Mouse (Mus musculus): ENCODE data around the gene Crocc2.

The Crocc2 gene

GRCm38 (mm10) chr1:93168295-93168775, at the start of gene Crocc2:
Gene Crocc2, plus strand, starts transcription at chr1:93168725.
- no peak for DNase-seq (ENCODE audit: low spot score in 2 of 2)

GRCm38 (mm10) chr1:93118816-93119215, 49.7 kb upstream of the Crocc2 start:
- DNase-seq (ENCODE audit: low spot score in 2 of 2) = no peak

- no peak for DNase-seq (ENCODE audit: low spot score in 2 of 2)
These were observed 45.2 kb upstream of the Crocc2 start for GRCm38 (mm10) chr1:93123179-93123854.

DNA sequence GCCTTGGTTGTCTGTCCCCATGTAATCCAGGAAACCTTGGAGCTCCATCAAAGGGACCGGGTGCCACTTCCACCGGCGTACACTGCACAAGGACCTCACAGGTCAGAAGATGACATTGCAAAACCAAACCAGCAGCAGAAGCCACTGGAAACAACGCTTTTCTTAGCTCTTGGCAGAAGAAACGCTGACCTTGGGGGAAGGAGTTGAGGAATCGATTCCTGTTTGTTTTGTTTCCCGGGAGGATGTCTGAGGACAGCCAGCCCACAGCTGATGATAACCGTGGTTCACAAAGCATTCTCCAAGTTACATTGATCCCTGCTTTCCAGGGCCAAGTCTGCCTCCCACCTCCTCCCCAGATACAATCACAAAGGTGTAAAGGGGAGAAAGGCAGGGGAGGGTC, 44.5 kb upstream of the Crocc2 start:
- DNase-seq (ENCODE audit: low spot score in 2 of 2) = no peak

GRCm38 (mm10) chr1:93125256-93125655, 43.3 kb upstream of the Crocc2 start:
- peak in 1 of 2 experiments; percentile 56 for DNase-seq (ENCODE audit: low spot score in 2 of 2)

GRCm38 (mm10) chr1:93128209-93128608, 40.3 kb upstream of the Crocc2 start:
- DNase-seq (ENCODE audit: low spot score in 2 of 2) = peak in 1 of 2 experiments; percentile 51

DNA sequence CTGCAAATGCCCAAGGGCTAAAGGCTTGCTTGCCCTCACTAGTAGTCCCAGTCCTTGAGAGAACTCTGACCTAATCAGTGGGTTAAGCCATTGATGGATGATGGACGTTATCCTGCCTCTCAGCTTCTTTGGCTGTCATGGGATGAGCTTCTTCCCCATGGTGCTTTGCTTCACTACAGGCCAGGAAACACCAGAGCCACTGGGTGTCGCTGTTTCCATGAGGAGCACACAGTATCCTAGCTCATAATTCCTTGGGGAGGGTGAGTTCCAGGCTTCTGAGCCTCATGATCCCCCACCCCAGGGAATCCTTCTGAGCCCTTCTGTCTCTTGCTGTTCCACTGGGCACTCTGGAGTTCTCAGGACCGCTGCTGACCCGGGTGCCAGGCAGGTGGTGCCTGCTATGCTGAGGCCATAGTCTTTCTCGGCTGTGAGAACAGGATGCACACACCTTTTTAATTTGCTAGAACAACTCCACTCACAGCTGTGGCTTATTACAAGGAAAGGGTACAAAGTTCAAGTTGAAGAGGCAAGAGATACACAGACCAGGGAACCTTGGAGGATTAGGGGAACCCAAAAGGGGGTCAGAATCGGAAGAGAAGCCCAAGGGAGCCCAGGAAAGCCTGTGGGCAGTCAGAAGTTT, 39.7 kb upstream of the Crocc2 start:
- peak in 1 of 2 experiments; percentile 53 for DNase-seq (ENCODE audit: low spot score in 2 of 2)

DNA sequence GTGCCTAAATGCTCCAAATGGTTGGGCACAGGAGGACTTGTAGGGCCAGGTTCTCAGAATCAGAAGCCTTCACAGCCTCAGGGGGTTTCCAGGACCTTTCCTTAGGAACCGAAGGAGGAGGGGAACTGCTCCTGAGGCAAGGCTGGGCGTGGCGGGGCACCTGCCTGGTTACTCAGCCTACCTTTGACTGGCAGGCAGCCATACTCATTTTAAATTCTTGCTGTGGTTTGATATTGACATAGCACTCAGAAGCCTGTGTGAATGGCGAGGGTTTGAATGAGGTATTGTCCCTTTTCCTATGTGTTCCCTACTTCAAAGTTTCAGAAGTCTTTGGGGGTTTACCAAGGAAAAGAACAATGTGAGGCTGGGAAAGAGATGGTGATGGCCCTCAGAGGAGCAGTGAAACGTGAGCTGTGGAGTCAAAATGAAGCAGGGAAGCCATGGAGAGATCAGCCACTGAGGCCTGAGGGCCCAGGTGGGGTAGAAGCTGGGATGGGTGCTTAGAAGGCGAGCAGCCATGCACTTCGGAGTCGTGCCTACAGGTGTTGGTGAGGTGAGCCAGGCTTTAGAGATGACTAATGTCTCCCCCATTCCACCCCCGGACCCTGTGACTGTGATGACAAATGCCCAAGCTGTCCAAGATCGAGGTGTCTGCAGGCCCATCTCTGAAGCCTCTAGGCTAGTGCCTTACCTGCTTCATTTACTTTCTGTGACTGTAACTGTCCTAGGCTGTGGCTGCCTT, 38.1 kb upstream of the Crocc2 start:
- peak in 1 of 2 experiments; percentile 54 for DNase-seq (ENCODE audit: low spot score in 2 of 2)

DNA sequence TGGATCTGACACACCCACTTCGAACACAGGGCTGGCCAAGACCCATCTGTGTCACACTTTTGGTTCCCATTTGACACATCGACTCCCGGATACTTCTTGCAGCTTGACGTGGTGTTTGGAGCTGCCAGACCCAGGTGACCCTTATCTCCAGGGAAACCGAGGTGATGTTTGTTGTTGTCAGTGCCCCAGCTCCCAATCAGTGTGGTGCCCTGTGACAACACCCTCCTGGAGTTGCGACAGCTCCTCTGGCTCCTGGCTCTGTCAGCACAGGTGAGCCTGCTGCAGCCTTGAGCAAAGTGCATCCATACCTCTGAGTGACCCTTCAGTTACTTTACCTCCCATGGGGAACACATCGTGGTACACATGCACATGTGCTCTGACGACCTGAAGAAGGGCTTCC, 35.8 kb upstream of the Crocc2 start:
- DNase-seq (ENCODE audit: low spot score in 2 of 2) = no peak

DNA sequence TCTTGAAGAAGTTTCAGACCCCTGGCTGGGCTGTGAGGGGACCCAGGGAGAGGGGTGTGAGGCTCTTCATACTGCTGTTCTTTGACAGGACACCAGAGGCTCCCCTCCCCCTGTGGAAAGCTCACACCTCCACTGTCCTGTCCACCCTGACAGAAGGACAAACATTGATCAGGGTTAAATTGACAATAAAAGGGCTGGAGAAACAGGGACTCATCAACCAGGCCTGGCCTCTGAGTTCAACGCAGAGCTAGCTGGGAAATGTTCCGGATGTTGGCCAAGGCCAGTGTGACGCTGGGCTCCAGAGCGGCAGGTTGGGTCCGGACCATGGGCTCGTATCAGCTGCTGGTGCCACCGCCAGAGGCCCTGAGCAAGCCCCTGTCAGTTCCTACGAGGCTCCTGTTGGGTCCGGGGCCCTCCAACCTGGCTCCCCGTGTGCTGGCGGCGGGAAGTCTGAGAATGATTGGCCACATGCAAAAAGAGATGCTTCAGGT, 33.4 kb upstream of the Crocc2 start, which contains the start of gene Agxt:
TSS of gene Agxt (plus strand) at position 205 of the 491 bp plus-strand sequence.
- DNase-seq (ENCODE audit: low spot score in 2 of 2) = no peak

DNA sequence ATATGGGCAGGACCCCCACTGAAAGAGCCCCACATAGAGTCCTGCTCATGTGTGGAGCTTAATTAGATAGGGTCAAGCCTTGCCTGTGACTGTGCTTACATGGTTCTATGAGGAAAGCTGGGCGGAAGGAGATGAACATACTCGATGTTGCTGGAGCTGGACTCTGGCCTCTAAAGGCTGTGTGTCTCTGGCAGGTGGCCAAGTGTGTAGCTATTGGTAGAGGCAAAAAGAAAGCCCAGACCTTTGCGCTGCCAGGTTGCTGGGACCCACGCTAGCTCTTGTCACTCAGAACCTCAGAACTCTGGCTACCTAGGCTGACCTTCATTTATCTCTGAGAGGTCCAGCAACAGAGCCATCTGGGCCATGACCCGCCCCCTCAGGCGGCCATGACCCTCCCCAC, 30.0 kb upstream of the Crocc2 start:
- DNase-seq (ENCODE audit: low spot score in 2 of 2) = no peak

DNA sequence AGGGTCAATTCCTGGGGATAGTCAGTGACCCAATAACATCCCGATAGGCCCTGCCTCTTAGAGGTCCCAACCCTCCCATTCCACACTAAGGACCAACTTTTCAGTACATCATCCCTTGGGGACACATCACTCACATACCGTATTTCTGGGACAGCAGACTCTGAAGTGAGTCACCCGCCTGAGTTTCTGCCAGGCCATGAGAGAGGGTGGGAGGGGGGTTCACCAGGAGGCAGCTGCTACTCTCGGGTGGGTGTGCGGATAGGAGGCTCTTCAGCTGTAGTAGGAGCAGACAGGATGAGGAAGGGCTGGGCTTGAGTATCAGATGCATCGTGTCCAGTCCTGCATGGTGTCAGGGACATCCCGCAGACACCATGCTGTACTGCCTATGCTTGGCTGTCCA, 28.8 kb upstream of the Crocc2 start:
- no peak for DNase-seq (ENCODE audit: low spot score in 2 of 2)

DNA sequence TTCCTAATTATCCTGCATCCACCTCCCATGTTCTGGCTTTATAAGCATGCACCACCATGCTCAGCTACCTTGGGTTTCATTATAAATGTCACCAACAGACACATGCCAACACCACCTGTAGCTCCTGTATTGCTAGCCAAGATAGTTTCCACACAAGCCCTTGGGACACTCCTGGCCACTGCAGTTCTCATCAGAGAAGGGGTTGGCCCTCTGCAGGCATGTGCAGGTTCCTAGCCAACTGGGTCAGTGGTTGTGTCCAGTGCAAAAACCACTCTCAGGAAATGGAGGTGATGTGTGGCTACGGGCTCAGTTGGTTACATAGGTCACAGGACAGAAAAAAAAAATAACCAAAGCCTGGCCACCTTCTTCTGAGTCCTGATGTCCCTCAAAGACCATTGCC, 25.7 kb upstream of the Crocc2 start:
- DNase-seq (ENCODE audit: low spot score in 2 of 2) = no peak

- DNase-seq (ENCODE audit: low spot score in 2 of 2) = no peak
These were observed 24.3 kb upstream of the Crocc2 start for GRCm38 (mm10) chr1:93144176-93144575.

GRCm38 (mm10) chr1:93150907-93151661, 17.4 kb upstream of the Crocc2 start:
- DNase-seq (ENCODE audit: low spot score in 2 of 2) = no peak

GRCm38 (mm10) chr1:93157566-93157965, 11.0 kb upstream of the Crocc2 start:
- DNase-seq (ENCODE audit: low spot score in 2 of 2) = no peak

GRCm38 (mm10) chr1:93158916-93159315, 9.6 kb upstream of the Crocc2 start:
- DNase-seq (ENCODE audit: low spot score in 2 of 2) = no peak

DNA sequence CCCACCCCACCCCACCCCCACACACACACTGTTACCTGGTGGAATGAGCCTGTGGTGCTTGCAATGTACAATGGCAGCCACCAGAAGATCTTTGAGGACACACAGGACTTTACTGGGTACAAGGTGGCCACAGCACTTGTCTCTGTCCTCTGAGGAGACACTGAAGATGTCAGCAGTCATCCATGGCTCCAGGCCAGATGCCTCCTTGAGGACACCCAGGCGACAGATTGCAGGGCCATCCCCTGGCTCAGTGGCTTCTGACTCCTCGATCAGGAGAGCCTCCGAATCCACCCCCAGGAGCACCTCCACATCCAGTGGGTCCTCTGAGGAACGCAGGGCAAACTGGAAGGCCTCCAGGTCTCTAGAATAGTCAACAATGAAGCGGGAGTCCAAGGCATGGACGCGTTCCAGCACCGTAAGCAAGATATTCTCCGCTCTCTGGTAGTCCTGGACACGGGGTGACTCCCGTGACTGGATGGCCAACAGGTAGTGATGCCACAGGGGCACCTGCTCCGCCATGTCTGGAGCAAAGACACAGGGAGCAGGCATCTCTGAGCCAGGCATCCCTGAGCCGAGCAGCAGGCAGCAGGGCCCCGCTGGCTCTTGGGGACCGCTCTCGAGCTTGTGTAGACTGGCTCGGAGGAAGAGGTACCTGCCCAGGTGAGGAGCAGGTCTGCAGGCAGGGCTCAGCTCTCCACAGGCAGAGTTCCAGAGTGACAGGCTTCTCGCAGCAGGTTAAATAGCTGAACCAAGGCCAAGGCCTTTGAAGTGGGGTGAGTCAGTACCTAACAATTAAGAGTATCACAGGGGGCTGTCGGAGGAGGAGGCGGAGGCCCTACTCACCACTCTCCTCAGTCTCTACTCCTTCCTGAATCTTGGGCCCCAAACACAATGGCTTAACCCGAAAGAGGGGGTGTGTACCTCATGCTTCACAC, 8.7 kb upstream of the Crocc2 start:
- DNase-seq (ENCODE audit: low spot score in 2 of 2) = no peak

GRCm38 (mm10) chr1:93160501-93161133, 7.9 kb upstream of the Crocc2 start, which contains the start of gene 2310007B03Rik:
Gene 2310007B03Rik, minus strand, starts transcription at chr1:93160948.
- no peak for DNase-seq (ENCODE audit: low spot score in 2 of 2)

GRCm38 (mm10) chr1:93161350-93161749, 7.2 kb upstream of the Crocc2 start:
- no peak for DNase-seq (ENCODE audit: low spot score in 2 of 2)
